Mouse (Mus musculus) midbrain, embryonic 13.5 days (tissue): ENCODE measurements around the gene Immp1l. TPM values are rescaled to one million over a fixed set of nuclear protein-coding genes. Genes with fewer than 3 reads are reported as not detected.

ENCODE experiments used
- ATAC-seq: fragments of 200-750 bp; cut with Nextera tagmentation; 2 replicates; pipeline ENCODE4 v1.8.0; 2017; ENCODE audit warnings: mild to moderate bottlenecking, moderate TSS enrichment, moderate library complexity
- H3K27ac ChIP-seq: fragments of 300-500 bp; sonication (generic); 2 replicates; pipeline ENCODE4 v1.5.1; 2015; ENCODE audit warnings: inconsistent platforms, mild to moderate bottlenecking, moderate library complexity
- H3K27me3 ChIP-seq: fragments of 300-500 bp; sonication (generic); 2 replicates; pipeline ENCODE4 v1.6.1; 2015; ENCODE audit warnings: mild to moderate bottlenecking, inconsistent platforms
- H3K36me3 ChIP-seq: fragments of 300-500 bp; sonication (generic); 2 replicates; pipeline ENCODE4 v1.6.1; 2015; ENCODE audit warnings: mild to moderate bottlenecking, inconsistent platforms
- H3K4me1 ChIP-seq: fragments of 300-500 bp; sonication (generic); replicated peaks from 2 replicates; pipeline ENCODE4 v1.6.1; 2015; ENCODE audit warnings: inconsistent platforms
- H3K4me2 ChIP-seq: fragments of 300-500 bp; sonication (generic); replicated peaks from 2 replicates; pipeline ENCODE4 v1.6.1; 2015; ENCODE audit warnings: moderate library complexity, mild to moderate bottlenecking, inconsistent platforms
- H3K4me3 ChIP-seq: fragments of 300-500 bp; sonication (generic); replicated peaks from 2 replicates; pipeline ENCODE4 v1.5.1; 2015; ENCODE audit warnings: mild to moderate bottlenecking, inconsistent platforms
- H3K9ac ChIP-seq: fragments of 300-500 bp; sonication (generic); replicated peaks from 2 replicates; pipeline ENCODE4 v1.6.1; 2015; ENCODE audit warnings: mild to moderate bottlenecking, inconsistent platforms
- H3K9me3 ChIP-seq: fragments of 300-500 bp; sonication (generic); 2 replicates; pipeline ENCODE4 v1.6.1; 2016; ENCODE audit warnings: mild to moderate bottlenecking, inconsistent platforms
- WGBS: fragments of 180-500 bp; shearing (Covaris S2); methylation state at CpG from one replicate; pipeline ENCODE4 v1.1.7; 2015; 5-methylcytosine and 5-hydroxymethylcytosine counted together
- polyA plus RNA-seq: library from polyadenylated mRNA; unstranded; fragments of >200 nt; fragmentation: Nextera tagmentation; extraction: Ambion mirVana; gene quantifications from 2 replicates; pipeline ENCODE4 v1.2.1, GENCODE M21; 2015

The Immp1l gene
- polyA plus RNA-seq, 1 experiment from 2014 or later = 106 TPM

GRCm38 (mm10) chr2:105951350-105951940, 47.0 kb downstream of the Immp1l start:
- WGBS = 100% methylated on average over 1 of the region's 1 CpGs
- Histone ChIP-seq H3K4me3 (no peak overlapping the region), H3K4me1 (no peaks in the 10 kb centered on the region), H3K4me2 (no peak overlapping the region), H3K27ac (no peak overlapping the region), H3K36me3 (no peaks in the 10 kb centered on the region), H3K9me3 (no peaks in the 10 kb centered on the region), H3K9ac (no peak overlapping the region), H3K27me3 (no peaks in the 10 kb centered on the region)
- no peak for ATAC-seq

DNA sequence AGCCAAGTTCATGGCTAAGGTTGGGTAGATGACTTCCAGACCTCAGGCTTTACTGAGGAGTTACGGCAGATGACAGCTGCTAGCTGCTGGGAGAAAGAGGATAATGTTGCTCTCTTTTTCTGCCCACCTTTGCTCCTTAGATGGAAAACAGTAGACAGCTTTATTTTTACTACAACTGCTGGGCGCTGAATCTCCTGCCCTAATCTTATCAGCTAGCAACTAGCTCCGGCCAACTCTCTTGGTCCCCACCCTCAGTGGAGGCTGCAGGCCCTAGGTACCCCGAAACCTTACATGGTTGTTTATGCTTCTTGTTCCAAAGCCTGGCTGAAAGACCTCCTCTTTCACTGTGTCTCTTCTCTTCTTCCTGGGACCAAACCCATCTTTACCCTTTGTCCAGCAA, 49.4 kb downstream of the Immp1l start:
- H3K4me2 ChIP-seq = no peak overlapping the region
- WGBS = 92% methylated on average over 4 of the region's 4 CpGs
- no peak overlapping the region for H3K4me3 ChIP-seq
- no peaks in the 10 kb centered on the region for H3K9me3 ChIP-seq
- H3K4me1 ChIP-seq = no peaks in the 10 kb centered on the region
- no peaks in the 10 kb centered on the region for H3K36me3 ChIP-seq
- no peak overlapping the region for H3K27ac ChIP-seq
- H3K9ac ChIP-seq = no peak overlapping the region
- ATAC-seq = no peak
- H3K27me3 ChIP-seq = no peaks in the 10 kb centered on the region

DNA sequence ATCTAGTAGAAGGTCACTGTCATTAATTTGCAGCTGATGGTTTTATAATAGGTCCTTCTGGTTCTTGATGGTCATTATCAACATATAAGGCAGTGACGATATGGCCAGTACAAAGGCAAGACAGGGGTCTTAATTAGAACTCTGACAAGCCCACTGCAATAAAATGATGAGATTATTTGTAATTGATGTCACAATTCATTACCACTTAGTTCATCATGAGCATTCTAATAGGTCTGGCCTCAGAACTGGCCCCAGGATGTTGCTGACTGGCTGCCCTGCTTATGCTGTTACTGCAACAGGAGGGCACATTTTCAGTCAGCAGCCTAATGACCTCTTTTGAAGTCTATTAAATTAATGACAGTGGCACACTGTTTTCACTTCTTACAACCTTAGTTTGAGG, 59.0 kb downstream of the Immp1l start:
- 73% methylated on average over 1 of the region's 1 CpGs for WGBS
- no peak overlapping the region for H3K9ac ChIP-seq
- no peaks in the 10 kb centered on the region for H3K27me3 ChIP-seq
- H3K4me2 ChIP-seq = no peak overlapping the region
- H3K4me3 ChIP-seq = no peak overlapping the region
- no peak for ATAC-seq
- peaks cover 18% of the 10 kb centered on the region for H3K36me3 ChIP-seq
- no peaks in the 10 kb centered on the region for H3K4me1 ChIP-seq
- no peaks in the 10 kb centered on the region for H3K9me3 ChIP-seq
- H3K27ac ChIP-seq = no peak overlapping the region

- H3K36me3 ChIP-seq = peaks cover 13% of the 10 kb centered on the region
- no peak for ATAC-seq
- WGBS = 7% methylated on average over 2 of the region's 2 CpGs
These were observed 69.5 kb downstream of the Immp1l start for GRCm38 (mm10) chr2:105973941-105974340.

DNA sequence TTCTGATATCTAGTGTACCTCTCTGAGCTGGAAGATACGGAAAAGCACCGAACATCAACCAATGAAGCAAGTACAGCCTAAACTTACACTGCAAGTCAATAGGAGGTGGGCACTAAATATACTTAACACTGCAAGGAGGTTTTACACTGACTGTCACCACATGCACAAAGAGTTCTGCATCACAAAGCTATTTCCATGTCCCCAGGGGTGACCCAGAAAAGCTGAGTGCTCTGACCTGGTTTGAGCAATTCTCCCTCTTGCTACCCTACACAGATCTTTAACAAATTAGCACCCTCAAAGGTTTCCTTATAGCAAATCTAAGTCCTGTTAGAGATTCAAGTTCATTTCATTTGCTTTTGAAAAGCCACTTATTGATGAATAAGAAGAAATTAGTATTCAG, 73.6 kb downstream of the Immp1l start:
- Histone ChIP-seq H3K27me3 (no peaks in the 10 kb centered on the region), H3K9ac (no peak overlapping the region), H3K27ac (no peak overlapping the region), H3K9me3 (no peaks in the 10 kb centered on the region), H3K4me3 (no peak overlapping the region), H3K36me3 (peaks cover 8% of the 10 kb centered on the region; the same call in 1 of the 2 replicates), H3K4me1 (peaks cover 10% of the 10 kb centered on the region; the same call in 1 of the 2 replicates), H3K4me2 (no peak overlapping the region)
- ATAC-seq = no peak
- WGBS = 97% methylated on average over 2 of the region's 2 CpGs

More at GRCm38 (mm10) chr2:105973941-105974340, 69.5 kb downstream of the Immp1l start:
- Histone ChIP-seq H3K27ac (no peak overlapping the region), H3K9me3 (no peaks in the 10 kb centered on the region), H3K27me3 (no peaks in the 10 kb centered on the region), H3K4me2 (no peak overlapping the region), H3K9ac (no peak overlapping the region), H3K4me3 (no peak overlapping the region), H3K4me1 (peaks cover 13% of the 10 kb centered on the region; the same call in 1 of the 2 replicates)

DNA sequence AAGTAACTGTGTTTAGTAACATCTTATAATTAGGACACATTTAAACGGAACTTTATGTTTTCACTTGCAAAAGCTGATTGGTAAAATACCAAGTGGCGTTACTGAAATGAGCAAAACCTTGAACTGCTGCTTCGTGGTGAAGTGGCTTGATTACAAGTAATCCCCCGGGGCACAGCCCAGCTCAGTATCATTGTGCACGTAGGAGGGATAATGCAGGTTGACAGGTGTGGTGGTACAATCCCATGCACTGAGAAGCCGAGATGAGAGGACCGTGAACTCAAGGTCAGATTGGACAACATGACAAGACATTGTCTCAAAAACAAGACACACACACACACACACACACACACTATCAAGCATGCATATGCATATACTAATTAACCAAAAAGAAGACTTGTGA, 80.8 kb downstream of the Immp1l start:
- no peak overlapping the region for H3K27ac ChIP-seq
- peaks cover 9% of the 10 kb centered on the region; the same call in 1 of the 2 replicates for H3K36me3 ChIP-seq
- 0 out of 2 replicates have a peak, but pooled peaks cover 6% of the 10 kb centered on the region for H3K9me3 ChIP-seq
- H3K4me3 ChIP-seq = no peak overlapping the region
- WGBS = 67% methylated on average over 7 of the region's 7 CpGs
- no peak for ATAC-seq
- no peak overlapping the region for H3K9ac ChIP-seq
- H3K4me2 ChIP-seq = no peak overlapping the region
- H3K4me1 ChIP-seq = peaks cover 9% of the 10 kb centered on the region
- H3K27me3 ChIP-seq = no peaks in the 10 kb centered on the region

DNA sequence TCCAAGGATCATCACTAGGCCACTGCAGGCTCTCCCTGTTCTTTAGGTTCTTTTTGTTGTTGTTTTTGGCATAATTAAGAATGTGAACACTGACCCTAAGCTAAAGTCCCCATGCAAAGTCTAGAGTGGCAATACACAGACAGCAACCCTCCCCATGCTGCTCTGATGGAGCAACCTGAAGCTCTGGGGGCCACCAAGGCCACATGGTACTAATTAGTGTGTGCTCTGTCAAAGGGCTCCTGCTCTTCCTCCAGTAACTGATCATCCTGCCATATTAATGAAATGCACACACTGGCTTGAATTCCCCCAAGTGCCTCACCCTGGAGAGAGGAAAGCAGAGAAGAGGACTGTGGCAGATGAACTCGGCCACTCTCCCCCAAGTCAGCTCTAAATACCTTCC, 82.7 kb downstream of the Immp1l start:
- no peak overlapping the region for H3K9ac ChIP-seq
- H3K36me3 ChIP-seq = 0 out of 2 replicates have a peak, but pooled peaks cover 7% of the 10 kb centered on the region
- WGBS = 46% methylated on average over 1 of the region's 1 CpGs
- no peak overlapping the region for H3K27ac ChIP-seq
- H3K4me3 ChIP-seq = no peak overlapping the region
- H3K9me3 ChIP-seq = 0 out of 2 replicates have a peak, but pooled peaks cover 6% of the 10 kb centered on the region
- H3K4me2 ChIP-seq = no peak overlapping the region
- no peaks in the 10 kb centered on the region for H3K27me3 ChIP-seq
- peaks cover 9% of the 10 kb centered on the region for H3K4me1 ChIP-seq
- ATAC-seq = no peak

DNA sequence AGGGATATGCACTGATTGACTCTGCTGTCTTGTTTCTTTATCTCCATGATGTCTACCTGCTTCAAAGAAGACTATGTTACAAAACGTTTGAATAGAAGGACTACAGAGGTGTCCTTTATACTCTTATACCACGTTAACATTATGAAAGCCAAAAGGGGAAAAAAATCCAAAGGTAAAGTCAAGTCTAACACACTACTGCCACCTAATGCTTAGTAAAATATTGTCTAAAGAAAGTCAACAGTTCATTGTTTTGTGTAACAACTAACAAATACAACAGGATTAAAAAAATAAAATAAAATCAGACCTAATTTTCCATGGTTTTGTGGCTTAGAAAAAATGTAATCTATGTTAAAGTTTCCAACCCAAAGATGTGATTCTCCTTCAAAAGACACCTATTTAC, 83.6 kb downstream of the Immp1l start:
- no peak for ATAC-seq
- 22% methylated on average over 2 of the region's 2 CpGs for WGBS

DNA sequence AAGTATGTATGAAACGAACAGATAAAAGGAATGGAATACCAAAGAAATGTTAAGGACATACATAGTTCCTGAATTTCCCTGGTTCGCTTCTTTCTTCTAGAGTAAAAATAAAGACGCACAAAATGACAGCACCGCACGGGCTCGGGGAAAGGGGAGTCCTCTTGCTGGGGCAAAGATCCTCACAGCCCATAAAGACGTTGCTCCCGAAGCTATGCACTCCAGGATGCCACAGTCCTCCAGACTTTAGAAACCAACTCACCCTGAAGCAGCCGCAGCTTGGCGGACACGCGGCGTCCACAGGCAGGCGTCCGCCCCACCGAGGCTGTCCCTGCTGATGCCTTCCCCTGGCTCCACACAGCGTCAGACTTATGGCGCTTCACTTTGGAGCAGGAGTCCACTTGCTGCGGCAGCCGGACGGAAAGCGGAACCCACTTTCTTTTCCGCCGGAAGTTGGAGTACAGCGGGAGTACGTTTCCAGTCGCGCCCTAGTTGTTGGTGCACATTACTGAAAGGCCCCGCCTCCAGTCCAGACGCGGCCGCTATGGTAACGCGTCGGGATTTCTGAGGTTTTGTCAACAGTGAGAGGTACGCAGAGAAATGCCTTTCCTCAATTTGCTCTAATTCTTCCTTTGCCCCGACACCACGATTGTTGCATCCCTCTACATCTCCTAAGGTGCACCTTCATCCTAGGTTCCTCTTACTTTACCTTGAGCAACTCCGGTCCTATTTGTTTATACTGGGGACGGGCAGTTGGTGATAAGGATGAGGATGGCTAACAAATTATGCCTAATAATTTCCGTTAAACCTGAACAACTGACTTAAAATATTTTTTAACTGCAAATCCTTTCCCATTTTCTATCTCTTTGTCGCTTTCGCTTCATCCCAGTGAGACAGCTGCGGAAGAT, 98.6 kb downstream of the Immp1l start, which contains the start of gene Dnajc24:
TSS of gene Dnajc24 (minus strand) at position 715 of the 905 bp plus-strand sequence.
- ATAC-seq = peak; percentile 98
- 0 out of 2 replicates have a peak, but pooled peaks cover 3% of the 10 kb centered on the region for H3K27me3 ChIP-seq
- H3K4me1 ChIP-seq = peaks cover 11% of the 10 kb centered on the region
- H3K27ac ChIP-seq = peak within 1 kb of the TSS; percentile 83
- H3K36me3 ChIP-seq = 0 out of 2 replicates have a peak, but pooled peaks cover 4% of the 10 kb centered on the region
- WGBS = 2% methylated on average over 44 of the region's 44 CpGs
- H3K9ac ChIP-seq = peak within 1 kb of the TSS; percentile 82
- peak within 1 kb of the TSS; percentile 76 for H3K4me3 ChIP-seq
- H3K9me3 ChIP-seq = no peaks in the 10 kb centered on the region
- H3K4me2 ChIP-seq = peak within 1 kb of the TSS; percentile 65

More for the DNA sequence above, 83.6 kb downstream of the Immp1l start:
- H3K27ac ChIP-seq = no peak overlapping the region
- no peak overlapping the region for H3K4me3 ChIP-seq
- 0 out of 2 replicates have a peak, but pooled peaks cover 7% of the 10 kb centered on the region for H3K36me3 ChIP-seq
- H3K4me1 ChIP-seq = peaks cover 9% of the 10 kb centered on the region
- H3K27me3 ChIP-seq = no peaks in the 10 kb centered on the region
- H3K9ac ChIP-seq = no peak overlapping the region
- no peak overlapping the region for H3K4me2 ChIP-seq
- H3K9me3 ChIP-seq = 0 out of 2 replicates have a peak, but pooled peaks cover 6% of the 10 kb centered on the region

GRCm38 (mm10) chr2:106008415-106008814, 104.0 kb downstream of the Immp1l start:
- WGBS = 72% methylated on average over 2 of the region's 2 CpGs
- no peak for ATAC-seq
- Histone ChIP-seq H3K9me3 (no peaks in the 10 kb centered on the region), H3K36me3 (no peaks in the 10 kb centered on the region), H3K27me3 (0 out of 2 replicates have a peak, but pooled peaks cover 3% of the 10 kb centered on the region), H3K9ac (no peak overlapping the region), H3K4me1 (no peaks in the 10 kb centered on the region), H3K4me2 (no peak overlapping the region), H3K4me3 (no peak overlapping the region), H3K27ac (no peak overlapping the region)
